Mouse (Mus musculus): ENCODE results near the gene Fam240a. TPM values are rescaled to one million over a fixed set of nuclear protein-coding genes. Genes with fewer than 3 reads are reported as not detected.

Gene Fam240a
- total and polyA plus RNA-seq, 3 experiments = not detected

DNA sequence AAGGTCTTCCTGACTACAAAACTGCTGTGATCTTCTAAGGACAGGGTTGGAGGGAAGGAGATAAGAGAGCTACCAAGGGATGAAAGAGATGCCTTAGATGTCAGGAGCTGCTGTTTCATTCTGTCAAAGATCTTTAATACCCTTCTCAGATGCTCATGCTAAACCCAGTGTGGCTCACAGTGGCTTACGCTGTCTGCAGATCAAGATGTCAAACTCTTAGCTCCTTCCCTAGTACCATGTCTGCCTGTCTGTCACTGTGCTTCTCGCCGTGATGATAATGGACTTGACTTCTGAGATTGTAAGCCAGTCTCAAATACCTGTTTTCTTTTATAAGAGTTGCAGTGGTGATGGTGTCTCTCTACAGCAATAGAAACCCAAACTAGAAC, 8.0 kb downstream of the Fam240a start:
- DNase-seq (ENCODE audit: low read depth, low spot score) = no peak
- H3K9ac ChIP-seq (ENCODE audit: control insufficient read depth, low read depth, low read length, poor library complexity, severe bottlenecking) = no peak overlapping the region
- TF ChIP-seq SMC3 (IDR thresholded peaks at IDR 0.05; ENCODE audit: low read depth, low read length) (no peak), ETS1 (IDR thresholded peaks at IDR 0.05; ENCODE audit: low read depth, low read length) (no peak), JUND (IDR thresholded peaks at IDR 0.05; ENCODE audit: low read depth, low read length) (no peak)
- no peaks in the 10 kb centered on the region for H3K9me3 ChIP-seq (replicated peaks; ENCODE audit: insufficient read depth, low read length)
- H3K4me1 ChIP-seq (ENCODE audit: control insufficient read depth in 1 of 2, insufficient read depth in 2 of 2, low read length in 2 of 2) = no peaks in the 10 kb centered on the region
- no peaks in the 10 kb centered on the region for H3K36me3 ChIP-seq (ENCODE audit: control insufficient read depth in 1 of 2, insufficient read depth in 2 of 2, low read length in 2 of 2)
- no peak overlapping the region for H3K27ac ChIP-seq (ENCODE audit: control insufficient read depth, low read depth, low read length)
- H3K4me3 ChIP-seq (ENCODE audit: control insufficient read depth in 1 of 2, insufficient read depth in 1 of 2, low read depth in 2 of 2, low read length in 2 of 2) = no peak overlapping the region
- no peaks in the 10 kb centered on the region for H3K79me2 ChIP-seq (ENCODE audit: control insufficient read depth, insufficient read depth, low read length, poor library complexity)
- no peaks in the 10 kb centered on the region for H3K27me3 ChIP-seq (ENCODE audit: control insufficient read depth in 1 of 2, insufficient read depth in 2 of 2, low read length in 2 of 2)

DNA sequence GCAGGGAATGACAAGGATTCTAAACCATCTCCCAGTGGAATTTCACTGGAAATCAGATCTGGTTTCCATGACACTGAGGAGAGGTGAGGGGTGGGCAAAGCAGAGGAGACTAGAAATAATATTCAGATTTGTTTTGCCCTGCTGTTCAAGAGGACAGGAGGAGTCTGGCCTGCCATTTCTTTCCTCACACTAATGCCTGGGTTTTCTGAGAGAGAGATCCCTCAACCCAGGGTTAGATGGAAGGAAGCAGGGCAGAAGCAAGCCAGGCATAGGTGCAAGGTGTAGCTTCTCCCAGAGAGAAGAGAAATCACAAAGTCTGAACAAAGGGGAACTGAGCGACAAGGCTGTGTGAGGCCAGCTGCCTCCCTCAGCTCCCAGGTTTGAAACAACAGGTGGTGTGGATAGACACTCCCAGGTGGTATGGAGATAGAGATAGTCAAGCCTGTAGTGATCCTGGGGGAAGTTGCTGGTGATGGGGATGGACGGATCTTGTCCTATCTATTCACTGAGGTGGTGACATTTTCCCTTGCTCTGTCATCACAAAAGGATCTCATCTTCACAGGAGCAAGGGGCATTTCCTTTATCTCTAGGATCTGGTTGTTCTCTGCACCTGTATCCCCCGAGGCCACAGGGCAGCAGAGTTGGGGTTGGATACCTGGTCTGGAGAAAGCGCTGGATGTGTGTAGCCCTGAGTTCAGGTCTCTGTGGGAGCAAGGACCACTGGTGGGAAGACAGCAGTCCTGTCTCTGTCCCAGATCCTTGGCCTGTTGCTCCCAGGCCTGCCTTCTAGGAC, 8.6 kb downstream of the Fam240a start:
- H3K4me1 ChIP-seq (ENCODE audit: control insufficient read depth in 1 of 2, insufficient read depth in 2 of 2, low read length in 2 of 2) = no peaks in the 10 kb centered on the region
- no peaks in the 10 kb centered on the region for H3K36me3 ChIP-seq (ENCODE audit: control insufficient read depth in 1 of 2, insufficient read depth in 2 of 2, low read length in 2 of 2)
- no peak overlapping the region for H3K27ac ChIP-seq (ENCODE audit: control insufficient read depth, low read depth, low read length)
- no peaks in the 10 kb centered on the region for H3K79me2 ChIP-seq (ENCODE audit: control insufficient read depth, insufficient read depth, low read length, poor library complexity)
- H3K9me3 ChIP-seq (replicated peaks; ENCODE audit: insufficient read depth, low read length) = no peaks in the 10 kb centered on the region
- no peak for TF ChIP-seq ZC3H11A (IDR thresholded peaks at IDR 0.05; ENCODE audit: low read depth, low read length)
- TF ChIP-seq MYC (IDR thresholded peaks at IDR 0.05; ENCODE audit: low read depth, low read length) = no peak
- no peak for TF ChIP-seq BHLHE40 (IDR thresholded peaks at IDR 0.05; ENCODE audit: borderline replicate concordance, low read depth, low read length)
- no peak for TF ChIP-seq TBP (IDR thresholded peaks at IDR 0.05; ENCODE audit: low read depth, low read length)
- TF ChIP-seq POLR2A (IDR thresholded peaks at IDR 0.05; ENCODE audit: control insufficient read depth in 1 of 2, insufficient read depth in 1 of 2, low read depth in 1 of 2, low read length in 2 of 2, poor library complexity in 1 of 2) = no peak
- no peak for TF ChIP-seq MAX (IDR thresholded peaks at IDR 0.05; ENCODE audit: low read length)
- TF ChIP-seq UBTF (IDR thresholded peaks at IDR 0.05; ENCODE audit: borderline replicate concordance, insufficient read depth, low read depth, low read length) = no peak
- no peak for TF ChIP-seq ZMIZ1 (IDR thresholded peaks at IDR 0.05; ENCODE audit: low read depth, low read length)
- TF ChIP-seq ELF1 (IDR thresholded peaks at IDR 0.05; ENCODE audit: low read depth, low read length) = no peak
- no peak for TF ChIP-seq MYB (IDR thresholded peaks at IDR 0.05; ENCODE audit: low read depth, low read length)
- TF ChIP-seq EP300 (IDR thresholded peaks at IDR 0.05; ENCODE audit: low read depth in 1 of 2, low read length in 2 of 2) = no peak
- no peak for TF ChIP-seq CHD1 (IDR thresholded peaks at IDR 0.05; ENCODE audit: low read depth, low read length)
- no peak for TF ChIP-seq RAD21 (IDR thresholded peaks at IDR 0.05; ENCODE audit: low read depth, low read length)
- TF ChIP-seq CHD2 (IDR thresholded peaks at IDR 0.05; ENCODE audit: low read length) = no peak
- TF ChIP-seq JUND (IDR thresholded peaks at IDR 0.05; ENCODE audit: low read depth, low read length) = no peak
- no peak for TF ChIP-seq GABPA (IDR thresholded peaks at IDR 0.05; ENCODE audit: low read depth, low read length)
- TF ChIP-seq GATA1 (IDR thresholded peaks at IDR 0.05; ENCODE audit: low read depth, low read length) = no peak
- no peak for DNase-seq (ENCODE audit: low read depth, low spot score)
- no peaks in the 10 kb centered on the region for H3K27me3 ChIP-seq (ENCODE audit: control insufficient read depth in 1 of 2, insufficient read depth in 2 of 2, low read length in 2 of 2)
- no peak overlapping the region for H3K4me3 ChIP-seq (ENCODE audit: control insufficient read depth in 1 of 2, insufficient read depth in 1 of 2, low read depth in 2 of 2, low read length in 2 of 2)
- H3K9ac ChIP-seq (ENCODE audit: control insufficient read depth, low read depth, low read length, poor library complexity, severe bottlenecking) = no peak overlapping the region

Data from MEL (cell line).